Mouse (Mus musculus) heart, embryonic 14.5 days (tissue): ENCODE measurements at regions not wholly inside any gene's neighbourhood (a gene's known extent, or its start where the extent isn't known, plus 50 kb on each side); places are given as distances from the start of the nearest gene placed in this dataset.

Experiments used
- ATAC-seq: fragments of 200-750 bp; cut with Nextera tagmentation; 2 replicates; pipeline ENCODE4 v1.8.0; 2017; ENCODE audit warnings: low read depth, moderate TSS enrichment; ENCODE audit not compliant: insufficient number of reproducible peaks, insufficient read depth, low FRiP score
- H3K27ac ChIP-seq, 2 experiments: fragments of 200-500 bp in 1 of 2; fragments of 300-500 bp in 1 of 2; sonication (generic) in 1 of 2; replicated peaks in 1 of 2; 2 replicates each; pipeline ENCODE4 v1.5.1; 2012 to 2014; ENCODE audit warnings: low read depth in 2 of 2, low read length in 2 of 2, control low read depth in 1 of 2, mild to moderate bottlenecking in 1 of 2, mixed read lengths in 1 of 2; ENCODE audit not compliant: control insufficient read depth in 1 of 2, insufficient read depth in 1 of 2
- H3K27me3 ChIP-seq: fragments of 300-500 bp; sonication (generic); 2 replicates; pipeline ENCODE4 v1.6.1; 2014; ENCODE audit warnings: mild to moderate bottlenecking, low read length, control low read depth; ENCODE audit not compliant: control insufficient read depth, insufficient read depth
- H3K36me3 ChIP-seq: fragments of 300-500 bp; sonication (generic); 2 replicates; pipeline ENCODE4 v1.6.1; 2014; ENCODE audit warnings: mild to moderate bottlenecking, control low read depth, low read length, mixed read lengths; ENCODE audit not compliant: control insufficient read depth, insufficient read depth
- H3K4me1 ChIP-seq, 2 experiments: fragments of 200-500 bp in 1 of 2; fragments of 300-500 bp in 1 of 2; sonication (generic) in 1 of 2; 2 replicates each; pipeline ENCODE4 v1.6.1; 2012 to 2014; ENCODE audit warnings: low read length in 2 of 2, control low read depth in 1 of 2, mixed read lengths in 1 of 2; ENCODE audit not compliant: control insufficient read depth in 2 of 2, insufficient read depth in 2 of 2
- H3K4me2 ChIP-seq: fragments of 300-500 bp; sonication (generic); 2 replicates; pipeline ENCODE4 v1.6.1; 2014; ENCODE audit warnings: mild to moderate bottlenecking, low read length
- H3K4me3 ChIP-seq, 2 experiments: fragments of 200-500 bp in 1 of 2; fragments of 300-500 bp in 1 of 2; sonication (generic) in 1 of 2; 2 replicates each; pipeline ENCODE4 v1.5.1; 2012 to 2014; ENCODE audit warnings: low read length in 2 of 2, mild to moderate bottlenecking in 2 of 2, control low read depth in 1 of 2, low read depth in 1 of 2, moderate library complexity in 1 of 2; ENCODE audit not compliant: control insufficient read depth in 1 of 2, insufficient read depth in 1 of 2
- H3K9ac ChIP-seq: fragments of 300-500 bp; sonication (generic); 2 replicates; pipeline ENCODE4 v1.6.1; 2014; ENCODE audit warnings: mild to moderate bottlenecking, low read length
- H3K9me3 ChIP-seq: fragments of 300-500 bp; sonication (generic); 2 replicates; pipeline ENCODE4 v1.6.1; 2016; ENCODE audit warnings: low read length, control low read depth; ENCODE audit not compliant: control insufficient read depth
- WGBS: fragments of 180-500 bp; shearing (Covaris S2); extraction: QIAGEN DNeasy Blood & Tissue Kit; methylation state at CpG from one replicate; pipeline ENCODE4 v1.1.7; 2014; 5-methylcytosine and 5-hydroxymethylcytosine counted together

DNA sequence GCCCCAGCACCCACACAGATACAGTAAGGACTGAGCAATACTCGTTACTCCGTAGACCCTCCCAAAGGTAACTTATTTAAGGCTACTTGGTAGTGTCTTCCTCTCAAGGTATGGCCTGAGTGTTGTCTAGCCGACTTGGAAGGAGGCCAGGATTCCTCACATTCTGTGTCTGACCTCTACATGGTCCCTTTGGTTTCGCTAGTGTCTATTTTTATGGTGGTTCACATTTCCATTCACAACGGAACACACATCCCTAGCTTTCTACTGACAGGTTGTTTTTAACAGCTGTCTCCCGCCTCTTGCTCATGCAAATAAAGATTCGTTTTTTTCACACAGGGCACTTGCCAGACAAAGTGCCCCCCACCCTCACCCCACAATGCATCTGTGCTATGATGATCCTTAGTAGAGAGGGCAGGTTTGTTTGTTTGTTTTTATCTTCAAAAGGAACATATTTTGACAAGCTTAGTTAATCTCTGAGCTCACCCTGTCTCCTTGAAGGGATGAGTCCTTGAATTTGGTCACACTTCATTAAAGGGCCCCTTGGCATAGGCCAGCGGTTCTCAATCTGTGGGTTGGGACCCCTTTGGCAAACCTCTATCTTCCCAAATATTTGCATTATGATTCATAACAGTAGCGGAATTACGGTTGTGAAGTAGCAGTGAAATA is 52.7 kb downstream of the Phlda1 start:
- WGBS: 28% methylated on average over 10 of the region's 10 CpGs
- H3K9ac ChIP-seq: peak overlapping the region; percentile 2; the same call in 1 of the 2 replicates

DNA sequence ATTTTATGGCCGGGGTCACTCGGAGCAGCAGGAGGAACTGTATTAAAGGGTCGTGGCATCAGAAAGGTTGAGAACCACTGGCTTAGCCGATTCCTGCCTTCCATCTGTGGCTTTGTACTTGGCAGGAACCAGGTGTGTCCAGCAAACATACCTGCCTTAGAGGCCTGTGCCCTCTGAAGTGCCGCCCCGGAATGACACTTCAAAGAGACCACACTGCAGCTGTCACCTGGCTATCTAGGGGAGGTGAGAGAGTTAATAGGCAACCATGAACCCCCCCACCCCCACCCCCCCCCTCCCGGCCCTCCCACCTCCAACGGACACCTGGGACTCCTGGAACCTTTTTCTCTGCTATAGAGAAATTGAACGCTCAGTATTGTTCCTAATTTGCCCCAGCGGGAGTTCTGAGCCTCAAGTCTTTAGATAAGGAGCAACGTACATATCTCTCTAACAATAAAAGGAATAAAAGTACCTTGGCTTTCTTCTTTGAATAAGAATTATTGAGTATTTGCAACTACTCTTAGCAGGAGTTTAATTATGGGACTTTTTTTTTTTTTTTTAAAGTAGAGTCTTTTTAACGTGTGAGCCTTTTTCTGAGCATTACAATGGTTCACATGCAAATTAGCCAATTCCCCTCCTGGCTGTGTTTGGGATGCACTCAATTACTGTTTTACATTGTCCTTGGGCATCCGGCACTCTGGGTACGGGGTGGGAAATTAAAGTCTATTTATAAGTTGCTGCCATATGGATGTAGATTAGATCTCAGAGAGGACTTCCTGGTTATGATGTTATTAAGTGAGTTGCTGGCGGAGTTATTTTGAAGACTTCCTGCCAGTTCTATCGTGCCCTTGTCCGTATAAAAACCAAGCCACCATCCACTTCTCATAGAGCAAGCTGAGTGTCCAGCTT is 53.5 kb downstream of the Phlda1 start:
- 48% methylated on average over 17 of the region's 17 CpGs for WGBS
- Histone ChIP-seq H3K27me3 (no peaks in the 10 kb centered on the region), H3K36me3 (no peaks in the 10 kb centered on the region), H3K9me3 (no peaks in the 10 kb centered on the region), H3K4me1 (peaks cover 16 to 20% of the 10 kb centered on the region in 2 experiments), H3K27ac (peak overlapping the region; percentile 63 to 67), H3K4me2 (peak overlapping the region; percentile 32; the same call in 1 of the 2 replicates), H3K9ac (peak overlapping the region; percentile 2; the same call in 1 of the 2 replicates), H3K4me3 (no peak overlapping the region)
- no peak; the same call in 1 of the 2 replicates for ATAC-seq

More for the DNA sequence above, 52.7 kb downstream of the Phlda1 start:
- Histone ChIP-seq H3K27ac (peak overlapping the region; percentile 63 to 67), H3K36me3 (no peaks in the 10 kb centered on the region), H3K4me3 (no peak overlapping the region), H3K27me3 (no peaks in the 10 kb centered on the region), H3K4me2 (peak overlapping the region; percentile 32; the same call in 1 of the 2 replicates), H3K9me3 (no peaks in the 10 kb centered on the region), H3K4me1 (peaks cover 16 to 20% of the 10 kb centered on the region in 2 experiments)
- ATAC-seq: no peak

DNA sequence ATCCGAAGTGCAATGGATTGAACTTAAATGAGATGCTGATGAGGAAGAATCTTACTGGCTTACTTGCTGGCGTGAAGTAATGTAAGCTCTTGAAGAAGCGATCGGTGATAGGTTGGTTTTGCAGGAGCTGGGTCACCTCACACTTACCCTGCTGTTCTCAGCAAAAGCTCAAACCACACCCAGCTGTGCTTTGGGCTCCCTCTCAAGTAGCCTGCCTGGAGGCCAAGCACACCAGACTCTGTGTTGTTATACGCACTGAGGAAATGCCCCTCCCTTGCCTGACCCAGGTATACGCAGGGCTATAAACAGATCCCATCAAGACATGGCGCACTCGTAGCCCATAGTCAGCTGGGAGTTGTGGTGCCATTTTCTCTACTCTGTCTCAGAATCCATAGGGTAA is 56.5 kb downstream of the Phlda1 start:
- H3K36me3 ChIP-seq: no peaks in the 10 kb centered on the region
- no peak overlapping the region for H3K9ac ChIP-seq
- H3K4me2 ChIP-seq: no peak overlapping the region
- no peak overlapping the region for H3K4me3 ChIP-seq
- H3K9me3 ChIP-seq: peaks cover 3% of the 10 kb centered on the region; the same call in 1 of the 2 replicates
- H3K4me1 ChIP-seq: peaks cover 21 to 26% of the 10 kb centered on the region in 2 experiments
- WGBS: 75% methylated on average over 8 of the region's 8 CpGs
- no peak for ATAC-seq
- H3K27ac ChIP-seq: no peak overlapping the region
- H3K27me3 ChIP-seq: no peaks in the 10 kb centered on the region

DNA sequence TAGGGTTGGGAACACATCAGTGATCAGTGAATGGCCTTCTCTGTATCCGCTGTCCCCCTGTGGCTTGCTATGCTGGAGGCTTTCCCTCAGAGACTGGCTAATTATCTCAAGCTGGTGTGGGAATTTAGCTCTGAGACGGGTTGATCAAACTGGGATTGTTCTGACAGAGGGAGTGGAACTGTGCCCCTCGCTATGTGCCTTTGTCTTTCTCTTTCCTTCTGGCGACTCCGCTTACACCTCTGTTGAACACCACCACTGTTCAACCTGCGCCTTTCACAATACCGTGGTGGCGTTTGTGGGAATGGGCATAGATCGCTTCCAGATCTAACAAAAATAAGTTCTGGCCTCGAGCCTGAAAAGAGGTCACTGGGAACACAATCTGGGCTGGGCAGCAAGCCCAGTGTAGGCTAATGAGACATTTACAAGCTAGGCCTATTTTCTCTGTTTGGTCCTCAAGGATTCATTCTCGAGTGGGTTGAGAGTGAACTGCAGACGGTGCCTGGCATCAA is 60.8 kb downstream of the Phlda1 start:
- peak overlapping the region; percentile 14 to 37; a peak in 3 of 4 replicates for H3K27ac ChIP-seq
- peaks cover 6% of the 10 kb centered on the region in 2 experiments; a peak in 3 of 4 replicates for H3K4me1 ChIP-seq
- H3K36me3 ChIP-seq: no peaks in the 10 kb centered on the region
- 63% methylated on average over 12 of the region's 12 CpGs for WGBS
- no peak overlapping the region for H3K4me2 ChIP-seq
- no peaks in the 10 kb centered on the region for H3K27me3 ChIP-seq
- no peak overlapping the region for H3K4me3 ChIP-seq
- H3K9ac ChIP-seq: no peak overlapping the region
- no peak for ATAC-seq
- peaks cover 3% of the 10 kb centered on the region; the same call in 1 of the 2 replicates for H3K9me3 ChIP-seq

DNA sequence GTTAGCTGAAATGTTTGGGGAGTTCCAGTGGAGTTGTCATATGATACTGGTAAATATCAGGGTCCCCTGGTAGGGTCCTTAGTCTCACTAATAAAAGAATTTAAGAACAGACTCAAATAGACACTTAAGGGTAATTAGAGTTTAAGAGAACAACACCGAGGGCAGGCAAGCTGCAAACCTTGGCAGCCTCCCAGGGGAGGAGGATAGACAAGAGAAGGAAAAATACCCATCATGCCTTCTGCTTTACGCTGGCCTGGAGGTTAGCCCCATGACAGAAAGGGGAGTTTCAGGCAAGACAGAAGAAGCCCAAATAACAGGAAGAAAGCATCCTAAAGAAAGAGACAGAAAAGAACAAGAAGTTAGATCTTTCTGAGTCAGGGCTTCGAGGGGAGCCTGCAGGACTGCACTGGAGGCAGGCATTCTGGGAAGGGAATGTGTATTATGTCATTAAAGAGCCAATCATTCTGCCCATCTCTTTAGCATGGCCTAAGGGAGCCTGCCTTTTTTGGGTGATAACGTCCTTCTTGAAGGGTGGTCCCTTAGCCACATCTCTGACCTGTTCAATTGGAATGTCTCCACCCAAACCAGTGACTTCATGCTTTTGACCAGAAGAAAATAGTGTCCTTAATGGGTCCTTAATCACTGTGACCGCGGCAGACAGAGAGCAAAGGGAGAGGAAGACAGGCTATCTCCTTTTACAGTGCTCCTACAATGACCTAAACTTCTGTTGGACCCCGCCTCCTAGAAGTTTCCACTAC is 64.6 kb downstream of the Phlda1 start:
- no peaks in the 10 kb centered on the region for H3K27me3 ChIP-seq
- H3K9ac ChIP-seq: no peak overlapping the region
- no peak for ATAC-seq
- peaks cover 22 to 23% of the 10 kb centered on the region in 2 experiments for H3K4me1 ChIP-seq
- no peak overlapping the region for H3K4me2 ChIP-seq
- H3K9me3 ChIP-seq: peaks cover 3% of the 10 kb centered on the region; the same call in 1 of the 2 replicates
- no peaks in the 10 kb centered on the region for H3K36me3 ChIP-seq
- H3K4me3 ChIP-seq: no peak overlapping the region
- 27% methylated on average over 7 of the region's 7 CpGs for WGBS
- H3K27ac ChIP-seq: no peak overlapping the region

DNA sequence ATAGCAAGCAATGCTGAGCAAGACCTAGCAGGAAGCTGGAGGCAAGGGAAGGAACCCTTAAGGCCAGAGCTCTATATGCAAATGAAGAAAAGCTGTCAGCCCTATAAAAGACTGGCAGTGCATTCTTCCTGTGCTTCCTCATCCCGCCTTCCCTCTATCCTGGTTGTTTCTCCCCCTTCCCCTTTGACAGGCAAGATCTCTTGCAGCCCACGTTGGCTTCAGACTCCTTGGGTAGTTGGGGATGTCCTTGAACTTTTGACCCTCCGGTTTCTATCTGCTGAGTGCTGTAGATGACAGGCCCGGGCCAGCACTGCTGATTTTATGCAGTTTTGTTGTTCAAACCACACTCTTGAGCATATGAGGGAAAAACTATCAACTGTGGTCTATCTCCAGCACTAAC is 68.1 kb downstream of the Phlda1 start:
- no peak overlapping the region for H3K4me2 ChIP-seq
- H3K9me3 ChIP-seq: no peaks in the 10 kb centered on the region
- no peak overlapping the region for H3K27ac ChIP-seq
- 34% methylated on average over 4 of the region's 4 CpGs for WGBS
- H3K4me3 ChIP-seq: no peak overlapping the region
- H3K27me3 ChIP-seq: no peaks in the 10 kb centered on the region
- no peak overlapping the region for H3K9ac ChIP-seq
- no peak for ATAC-seq
- no peaks in the 10 kb centered on the region for H3K36me3 ChIP-seq
- H3K4me1 ChIP-seq: peaks cover 26 to 35% of the 10 kb centered on the region in 2 experiments

DNA sequence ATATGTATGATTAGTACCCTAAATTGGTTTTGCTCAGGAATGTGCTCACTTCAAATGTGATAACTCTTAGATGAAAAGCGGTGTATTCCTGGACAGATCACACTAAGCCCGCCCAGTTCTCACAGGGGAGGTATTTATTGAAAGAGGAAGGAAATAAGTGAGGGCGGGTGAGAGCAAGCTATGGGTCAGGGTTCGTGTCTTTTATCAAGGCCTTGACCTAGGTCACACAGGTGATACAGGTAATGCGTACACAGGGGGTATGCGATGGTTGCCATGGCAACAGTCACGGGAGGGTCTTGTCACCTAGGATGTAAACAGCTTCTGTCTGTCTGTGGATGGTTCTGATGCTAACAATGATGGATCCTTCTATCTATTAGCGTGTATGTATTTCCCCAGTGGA is 68.7 kb downstream of the Phlda1 start:
- Histone ChIP-seq H3K27me3 (no peaks in the 10 kb centered on the region), H3K4me3 (no peak overlapping the region), H3K4me1 (peaks cover 27 to 41% of the 10 kb centered on the region in 2 experiments), H3K9ac (no peak overlapping the region), H3K27ac (no peak overlapping the region), H3K9me3 (no peaks in the 10 kb centered on the region), H3K4me2 (no peak overlapping the region), H3K36me3 (no peaks in the 10 kb centered on the region)
- ATAC-seq: no peak
- 75% methylated on average over 8 of the region's 8 CpGs for WGBS
